In the genomic region with DNA sequence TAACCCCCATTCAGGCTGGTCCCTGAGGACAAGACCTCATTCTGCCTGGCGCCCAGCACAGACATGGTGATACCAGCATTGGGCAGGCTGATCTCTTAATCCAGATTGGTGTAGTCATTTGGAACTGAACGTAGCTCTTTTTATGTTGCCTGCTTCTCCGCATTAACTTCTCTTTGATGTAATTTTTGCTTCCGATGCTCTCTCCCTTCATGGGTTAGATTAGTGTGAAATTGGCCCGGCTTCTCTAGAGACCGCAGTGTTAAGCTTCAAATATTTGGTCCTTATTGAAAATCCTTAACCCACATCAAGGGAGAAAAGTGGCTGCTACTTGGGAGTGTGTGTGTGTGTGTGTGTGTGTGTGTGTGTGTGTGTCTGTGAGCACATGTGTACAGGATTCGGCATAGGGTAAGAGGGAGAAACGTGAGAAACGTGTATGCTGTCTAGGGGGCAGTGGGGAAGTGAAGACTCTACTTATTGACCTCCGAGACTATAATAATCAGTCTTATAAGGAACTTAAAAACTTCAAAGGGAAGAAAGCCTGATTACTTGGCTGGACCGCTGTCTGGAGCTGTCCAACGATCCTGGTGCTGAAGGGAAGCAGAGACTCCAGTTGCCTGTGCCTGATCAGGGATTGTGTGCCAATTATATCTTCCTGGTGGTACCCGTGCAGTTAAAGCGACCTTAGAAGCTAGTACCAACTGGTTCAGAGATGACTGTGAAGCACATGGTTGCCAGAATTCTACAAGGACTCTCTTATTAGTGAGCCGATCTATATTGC, we compare ENCODE assay signal across 8 mouse cellular contexts. TPM values are rescaled to one million over a fixed set of nuclear protein-coding genes. Genes with fewer than 3 reads are reported as not detected.
DNase-seq lines count a peak whose midpoint lies in the region; ATAC-seq and TF ChIP-seq lines count a peak whose summit lies in the region.

No protein-coding gene starts in this region.

- H3K36me3 ChIP-seq in hindbrain, embryonic 10.5 days: no peaks in the 10 kb centered on the region
- H3K36me3 ChIP-seq in hindbrain, embryonic 12.5 days: no peaks in the 10 kb centered on the region
- H3K36me3 ChIP-seq in CH12.LX (replicated peaks in 1 of 2; ENCODE audit: control insufficient read depth in 1 of 2, insufficient read depth in 1 of 2, low read length in 1 of 2): no peaks in the 10 kb centered on the region
- H3K36me3 ChIP-seq in kidney, postnatal 0 days (ENCODE audit: insufficient read depth, low read length): no peaks in the 10 kb centered on the region
- H3K36me3 ChIP-seq in midbrain, embryonic 13.5 days: no peaks in the 10 kb centered on the region

- DNase-seq in hindbrain, embryonic 10.5 days (ENCODE audit: low spot score): peak; percentile 78
- DNase-seq in CH12.LX (ENCODE audit: extremely low read depth): peak; percentile 21
- DNase-seq in brain, embryonic 14.5 days (ENCODE audit: low read depth): peak; percentile 72
- DNase-seq in kidney, postnatal 0 days (ENCODE audit: low spot score): peak; percentile 82
- DNase-seq in frontal cortex, adult 2 months (ENCODE audit: extremely low spot score in 1 of 2, low spot score in 1 of 2): no peak
- no peak for DNase-seq in layer of hippocampus, adult 11-12 months (ENCODE audit: low spot score)

- no peak for TF ChIP-seq RAD21 in CH12.LX (IDR thresholded peaks at IDR 0.05; ENCODE audit: low read depth, low read length)

- H3K27ac ChIP-seq in hindbrain, embryonic 10.5 days: no peak overlapping the region
- no peak overlapping the region for H3K27ac ChIP-seq in hindbrain, embryonic 12.5 days
- H3K27ac ChIP-seq in CH12.LX (ENCODE audit: insufficient read depth, low read depth): no peak overlapping the region
- no peak overlapping the region for H3K27ac ChIP-seq in kidney, postnatal 0 days
- H3K27ac ChIP-seq in midbrain, embryonic 13.5 days: no peak overlapping the region; the same call in 1 of the 2 replicates

- H3K27me3 ChIP-seq in hindbrain, embryonic 10.5 days (ENCODE audit: insufficient read depth, poor library complexity, severe bottlenecking): peaks cover 79% of the 10 kb centered on the region
- H3K27me3 ChIP-seq in hindbrain, embryonic 12.5 days: peaks cover 74% of the 10 kb centered on the region
- peaks cover 44% of the 10 kb centered on the region for H3K27me3 ChIP-seq in CH12.LX (replicated peaks)
- peaks cover 37% of the 10 kb centered on the region for H3K27me3 ChIP-seq in kidney, postnatal 0 days (ENCODE audit: insufficient read depth, low read length)
- H3K27me3 ChIP-seq in midbrain, embryonic 13.5 days: peaks cover 67% of the 10 kb centered on the region

- ATAC-seq in hindbrain, embryonic 12.5 days (ENCODE audit: low FRiP score): no peak
- ATAC-seq in kidney, postnatal 0 days (replicated peaks; ENCODE audit: low FRiP score, low read depth): no peak
- ATAC-seq in midbrain, embryonic 13.5 days: 0 out of 2 replicates have a peak, but pooled peaks have one; percentile 13

- H3K79me2 ChIP-seq in CH12.LX (replicated peaks; ENCODE audit: control insufficient read depth, extremely low read depth, insufficient read depth, poor library complexity, severe bottlenecking): no peaks in the 10 kb centered on the region

- dilution Hi-C loops in CH12.LX (cut with MboI; ENCODE audit: extremely low pct_ligation_motif_present, extremely low pct_unique_long_range_greater_than_20kb, low sequenced_read_pairs): no loop called here

- H3K4me2 ChIP-seq in hindbrain, embryonic 12.5 days (replicated peaks): no peak overlapping the region
- H3K4me2 ChIP-seq in CH12.LX (ENCODE audit: insufficient read depth, low read depth, poor library complexity, severe bottlenecking): 0 out of 2 replicates have a peak overlapping the region, but pooled peaks have one; percentile 2
- no peak overlapping the region for H3K4me2 ChIP-seq in kidney, postnatal 0 days (ENCODE audit: low read length)
- H3K4me2 ChIP-seq in midbrain, embryonic 13.5 days (replicated peaks): no peak overlapping the region

- no peak overlapping the region for H3K9ac ChIP-seq in hindbrain, embryonic 12.5 days
- no peak overlapping the region for H3K9ac ChIP-seq in CH12.LX (ENCODE audit: insufficient read depth, low read depth)
- no peak overlapping the region for H3K9ac ChIP-seq in kidney, postnatal 0 days (ENCODE audit: low read depth, low read length)
- no peak overlapping the region for H3K9ac ChIP-seq in midbrain, embryonic 13.5 days (replicated peaks)

- peaks cover 39% of the 10 kb centered on the region for H3K4me1 ChIP-seq in hindbrain, embryonic 10.5 days (replicated peaks)
- H3K4me1 ChIP-seq in hindbrain, embryonic 12.5 days: peaks cover 30% of the 10 kb centered on the region
- H3K4me1 ChIP-seq in CH12.LX (ENCODE audit: control insufficient read depth in 1 of 2, insufficient read depth in 2 of 2): peaks cover 0 to 5% of the 10 kb centered on the region in 2 experiments; a peak in 1 of 4 replicates
- H3K4me1 ChIP-seq in kidney, postnatal 0 days (replicated peaks; ENCODE audit: insufficient read depth, low read length): no peaks in the 10 kb centered on the region
- peaks cover 57% of the 10 kb centered on the region for H3K4me1 ChIP-seq in midbrain, embryonic 13.5 days (replicated peaks)

- H3K4me3 ChIP-seq in hindbrain, embryonic 10.5 days: no peak overlapping the region
- H3K4me3 ChIP-seq in hindbrain, embryonic 12.5 days: no peak overlapping the region
- H3K4me3 ChIP-seq in CH12.LX (replicated peaks in 1 of 3; ENCODE audit: low read depth in 2 of 3, low read length in 2 of 3, poor library complexity in 1 of 3): no peak overlapping the region
- H3K4me3 ChIP-seq in kidney, postnatal 0 days (replicated peaks; ENCODE audit: low read depth, low read length): no peak overlapping the region
- H3K4me3 ChIP-seq in midbrain, embryonic 13.5 days (replicated peaks): no peak overlapping the region

- no peak for TF ChIP-seq CTCF in CH12.LX (conservative IDR thresholded peaks at IDR 0.05 in 1 of 2, IDR thresholded peaks at IDR 0.05 in 1 of 2; ENCODE audit: low read depth in 2 of 2, low read length in 2 of 2)
- no peak for TF ChIP-seq CTCF in brain, embryonic 14.5 days (IDR thresholded peaks at IDR 0.05; ENCODE audit: borderline replicate concordance, extremely low read depth, insufficient read depth, insufficient read length)
- no peak for TF ChIP-seq CTCF in kidney, postnatal 0 days (IDR thresholded peaks at IDR 0.05; ENCODE audit: low read depth)

- no peak for TF ChIP-seq POLR2A in CH12.LX (IDR thresholded peaks at IDR 0.05; ENCODE audit: low read depth, low read length)
- TF ChIP-seq POLR2A in brain, embryonic 14.5 days (IDR thresholded peaks at IDR 0.05; ENCODE audit: borderline replicate concordance, extremely low read depth, insufficient read depth, insufficient read length, poor library complexity, severe bottlenecking): no peak

- no peak for TF ChIP-seq EP300 in CH12.LX (IDR thresholded peaks at IDR 0.05; ENCODE audit: low read length)

- in situ Hi-C loops in CH12.LX (cut with MboI; ENCODE audit: low pct_ligation_motif_present, low pct_unique_long_range_greater_than_20kb, low sequenced_read_pairs): no loop called here

- no peaks in the 10 kb centered on the region for H3K9me3 ChIP-seq in hindbrain, embryonic 10.5 days
- H3K9me3 ChIP-seq in hindbrain, embryonic 12.5 days (replicated peaks): no peaks in the 10 kb centered on the region
- no peaks in the 10 kb centered on the region for H3K9me3 ChIP-seq in CH12.LX (replicated peaks; ENCODE audit: low read length)
- no peaks in the 10 kb centered on the region for H3K9me3 ChIP-seq in kidney, postnatal 0 days (replicated peaks; ENCODE audit: low read length)
- no peaks in the 10 kb centered on the region for H3K9me3 ChIP-seq in midbrain, embryonic 13.5 days

- 44% methylated on average over 15 of the region's 15 CpGs for WGBS in hindbrain, embryonic 10.5 days
- WGBS in hindbrain, embryonic 12.5 days: 34% methylated on average over 15 of the region's 15 CpGs
- 42% methylated on average over 15 of the region's 15 CpGs for WGBS in kidney, postnatal 0 days
- WGBS in midbrain, embryonic 13.5 days: 24% methylated on average over 15 of the region's 15 CpGs

TF ChIP-seq in CH12.LX, 34 proteins besides CTCF, POLR2A, EP300 and RAD21:
- peak; percentile 74 for TF ChIP-seq SIN3A (IDR thresholded peaks at IDR 0.05; ENCODE audit: low read length)
- TF ChIP-seq IRF4 (IDR thresholded peaks at IDR 0.05; ENCODE audit: low read depth, low read length): peak; percentile 50; the same call in 1 of the 2 replicates
- TF ChIP-seq POLR2AphosphoS2 (IDR thresholded peaks at IDR 0.05; ENCODE audit: low read depth, low read length): no peak

RNA-seq across cellular contexts. Expression of a gene that starts 28.8 kb away (rescaled TPM):
- polyA plus RNA-seq in hindbrain, embryonic 10.5 days (2016; fragmentation: Nextera tagmentation; extraction: Ambion mirVana): 17.7 and 17.8 TPM in 2 replicates
- 23.5 and 24.6 TPM in 2 replicates for polyA plus RNA-seq in hindbrain, embryonic 12.5 days (2016; fragmentation: Nextera tagmentation; extraction: Ambion mirVana)
- total RNA-seq in CH12.LX (2012; rRNA removed): 7.8 and 8.5 TPM in 2 replicates
- total RNA-seq in CH12.LX (2014; rRNA removed): 5.2 and 5.5 TPM in 2 replicates
- polyA plus RNA-seq in CH12.LX (2012; ENCODE audit: insufficient read length, low read depth): 8.0 and 8.9 TPM in 2 replicates
- polyA plus RNA-seq in brain, embryonic 14.5 days (2012; rRNA removed): 24.3 and 26.3 TPM in 2 replicates
- 10.6 and 10.8 TPM in 2 replicates for polyA plus RNA-seq in kidney, postnatal 0 days (2015; fragmentation: Nextera tagmentation; extraction: Ambion mirVana)
- polyA plus RNA-seq in midbrain, embryonic 13.5 days (2015; fragmentation: Nextera tagmentation; extraction: Ambion mirVana): 26.7 and 27.2 TPM in 2 replicates
- polyA plus RNA-seq in frontal cortex, adult 2 months (2012; rRNA removed): 20.7 and 21.2 TPM in 2 replicates

Comparison
In these comparisons a context has a peak if more than half of its experiments do, and no peak if none do; other contexts are left out.
1. DNase-seq: peak in hindbrain, embryonic 10.5 days (single experiment), CH12.LX (single experiment), brain, embryonic 14.5 days (single experiment) and kidney, postnatal 0 days (single experiment); none in frontal cortex, adult 2 months (0 of 2) and layer of hippocampus, adult 11-12 months (single experiment).